Comparison of ENCODE assay signal across 18 mouse cellular contexts in genomic region chr8:64962836-64963235, GRCm38 (mm10). TPM values are rescaled to one million over a fixed set of nuclear protein-coding genes. Genes with fewer than 3 reads are reported as not detected.
A peak's percentile ranks its signal among the peaks of the same experiment; 100 is the strongest.
DNase-seq lines count a peak whose midpoint lies in the region; ATAC-seq and TF ChIP-seq lines count a peak whose summit lies in the region.
"Had no signal": no experiment of that assay in that cellular context is flagged by ENCODE, and none has a peak within 500 bp of the region (broad histone marks: within the 10 kb centered on the region; RNA-seq: fewer than 3 reads in every experiment).

No protein-coding gene starts in this region.

- H3K4me3 ChIP-seq in embryonic facial prominence, embryonic 11.5 days (ENCODE audit: low read depth, low read length), result no peak overlapping the region
- H3K4me3 ChIP-seq in embryonic facial prominence, embryonic 10.5 days, result no peak overlapping the region
- no peak overlapping the region for H3K4me3 ChIP-seq in left cerebral cortex, adult 2 months
- H3K4me3 ChIP-seq: limb, embryonic 15.5 days; neural tube, embryonic 15.5 days had no signal

- no peak overlapping the region for H3K4me2 ChIP-seq in embryonic facial prominence, embryonic 11.5 days (ENCODE audit: low read depth, low read length)
- H3K4me2 ChIP-seq: limb, embryonic 15.5 days; neural tube, embryonic 15.5 days had no signal

- H3K4me1 ChIP-seq in embryonic facial prominence, embryonic 11.5 days (ENCODE audit: control insufficient read depth, insufficient read depth, low read length), result no peaks in the 10 kb centered on the region
- H3K4me1 ChIP-seq in embryonic facial prominence, embryonic 10.5 days, result no peaks in the 10 kb centered on the region
- H3K4me1 ChIP-seq: limb, embryonic 15.5 days; neural tube, embryonic 15.5 days had no signal

- no peaks in the 10 kb centered on the region for H3K36me3 ChIP-seq in embryonic facial prominence, embryonic 11.5 days (replicated peaks; ENCODE audit: control insufficient read depth, insufficient read depth, low read depth, low read length)
- H3K36me3 ChIP-seq in embryonic facial prominence, embryonic 10.5 days (replicated peaks), result peaks cover 14% of the 10 kb centered on the region

- no peaks in the 10 kb centered on the region for H3K9me3 ChIP-seq in embryonic facial prominence, embryonic 11.5 days (replicated peaks; ENCODE audit: control insufficient read depth, low read length)
- no peaks in the 10 kb centered on the region for H3K9me3 ChIP-seq in embryonic facial prominence, embryonic 10.5 days
- H3K9me3 ChIP-seq: limb, embryonic 15.5 days; neural tube, embryonic 15.5 days had no signal

- H3K27me3 ChIP-seq in embryonic facial prominence, embryonic 11.5 days (ENCODE audit: control insufficient read depth, insufficient read depth, low read length), result no peaks in the 10 kb centered on the region
- H3K27me3 ChIP-seq in embryonic facial prominence, embryonic 10.5 days (replicated peaks; ENCODE audit: low read depth, poor library complexity, severe bottlenecking), result no peaks in the 10 kb centered on the region
- H3K27me3 ChIP-seq: limb, embryonic 15.5 days; neural tube, embryonic 15.5 days had no signal

- H3K27ac ChIP-seq in embryonic facial prominence, embryonic 11.5 days (replicated peaks; ENCODE audit: low read depth, low read length), result no peak overlapping the region
- no peak overlapping the region for H3K27ac ChIP-seq in embryonic facial prominence, embryonic 10.5 days (replicated peaks)
- no peak overlapping the region for H3K27ac ChIP-seq in left cerebral cortex, adult 2 months
- H3K27ac ChIP-seq: limb, embryonic 15.5 days; neural tube, embryonic 15.5 days had no signal

- no peak overlapping the region for H3K9ac ChIP-seq in embryonic facial prominence, embryonic 11.5 days (replicated peaks; ENCODE audit: low read length)
- H3K9ac ChIP-seq: limb, embryonic 15.5 days; neural tube, embryonic 15.5 days had no signal

- peak; percentile 49 for TF ChIP-seq CTCF in left cerebral cortex, adult 2 months (IDR thresholded peaks at IDR 0.05)

- ATAC-seq in embryonic facial prominence, embryonic 11.5 days (replicated peaks; ENCODE audit: insufficient number of reproducible peaks, low FRiP score, low TSS enrichment, low read depth), result no peak
- ATAC-seq in granulocyte monocyte progenitor cell, adult 5-6 weeks (replicated peaks; ENCODE audit: poor library complexity, severe bottlenecking), result peak; percentile 53

- intact Hi-C loops in left cerebral cortex, adult 2 months (cut with DNase I), result loop anchor here (5.0 kb wide), 2 partner anchors 144 to 1534 kb away; no protein-coding TSS in a partner anchor

- peak; percentile 10 for DNase-seq in embryonic facial prominence, embryonic 11.5 days (ENCODE audit: low spot score)
- no peak for DNase-seq in embryonic facial prominence, embryonic 10.5 days (ENCODE audit: low spot score)
- no peak for DNase-seq in left cerebral cortex, adult 2 months (ENCODE audit: extremely low spot score in 1 of 2, low spot score in 2 of 2)
- no peak for DNase-seq in left cerebral cortex, adult 9 months (ENCODE audit: low spot score in 2 of 2)
- peak; percentile 26 for DNase-seq in CD4-positive, CD25-positive, alpha-beta regulatory T cell, adult 2 months (ENCODE audit: low read depth, low spot score)
- no peak for DNase-seq in urinary bladder, adult 18-20 months (ENCODE audit: low spot score in 2 of 2)
- DNase-seq in c-Kit-positive CD71-positive TER-119-positive erythroid progenitor cells, embryonic 14.5 days (ENCODE audit: low spot score), result no peak
- DNase-seq: adrenal gland, adult 8-10 months; B cell, adult 2 months; heart, adult 18-20 months; heart, postnatal 4 days; layer of hippocampus, postnatal 36 days; lung, postnatal 36 days; thymus, adult 2 months had no signal

RNA-seq across cellular contexts. Expression of gene Tmem192, which starts 15.9 kb away (rescaled TPM):
- 17.6 and 21.4 TPM in 2 replicates for polyA plus RNA-seq in embryonic facial prominence, embryonic 11.5 days (2014; fragmentation: Nextera tagmentation; extraction: Ambion mirVana)
- polyA plus RNA-seq in embryonic facial prominence, embryonic 10.5 days (2016; fragmentation: Nextera tagmentation; extraction: Ambion mirVana), result 17.6 and 18.2 TPM in 2 replicates
- total RNA-seq in left cerebral cortex, adult 2 months (2021), result 10 to 100 TPM; 24.0 to 24.1 TPM
- 38.9 and 46.6 TPM in 2 replicates for total RNA-seq in granulocyte monocyte progenitor cell, adult 5-6 weeks (2014; fragmentation: Nextera tagmentation)
- total RNA-seq in granulocyte monocyte progenitor cell, adult 5-6 weeks (2017), result 17.7 and 26.1 TPM in 2 replicates

RNA-seq across cellular contexts. Expression of gene Trim75, which starts 24.8 kb away (rescaled TPM):
- polyA plus RNA-seq in embryonic facial prominence, embryonic 11.5 days (2014; fragmentation: Nextera tagmentation; extraction: Ambion mirVana), result not detected in 2 replicates
- not detected in 2 replicates for polyA plus RNA-seq in embryonic facial prominence, embryonic 10.5 days (2016; fragmentation: Nextera tagmentation; extraction: Ambion mirVana)
- total RNA-seq in left cerebral cortex, adult 2 months (2021), result not detected
- total RNA-seq in granulocyte monocyte progenitor cell, adult 5-6 weeks (2014; fragmentation: Nextera tagmentation), result not detected in 2 replicates
- total RNA-seq in granulocyte monocyte progenitor cell, adult 5-6 weeks (2017), result not detected in 2 replicates
- total RNA-seq: adrenal gland, adult 8-10 months; heart, adult 18-20 months; heart, postnatal 4 days; layer of hippocampus, postnatal 36 days had no signal
- polyA plus RNA-seq: kidney, embryonic 16.5 days; thymus, adult 2 months had no signal

RNA-seq across cellular contexts. Expression of gene Trim61, which starts 55.5 kb away (rescaled TPM):
- not detected in 2 replicates for polyA plus RNA-seq in embryonic facial prominence, embryonic 11.5 days (2014; fragmentation: Nextera tagmentation; extraction: Ambion mirVana)
- polyA plus RNA-seq in embryonic facial prominence, embryonic 10.5 days (2016; fragmentation: Nextera tagmentation; extraction: Ambion mirVana), result 0.28 TPM in 1 of 2 replicates, not detected in the other
- total RNA-seq in left cerebral cortex, adult 2 months (2021), result not detected
- not detected in 2 replicates for total RNA-seq in granulocyte monocyte progenitor cell, adult 5-6 weeks (2014; fragmentation: Nextera tagmentation)
- total RNA-seq in granulocyte monocyte progenitor cell, adult 5-6 weeks (2017), result not detected in 2 replicates
- total RNA-seq: adrenal gland, adult 8-10 months; heart, adult 18-20 months; heart, postnatal 4 days; layer of hippocampus, postnatal 36 days had no signal
- polyA plus RNA-seq: thymus, adult 2 months had no signal

RNA-seq across cellular contexts. Expression of gene Trim60, which starts 55.5 kb away (rescaled TPM):
- polyA plus RNA-seq in embryonic facial prominence, embryonic 11.5 days (2014; fragmentation: Nextera tagmentation; extraction: Ambion mirVana), result not detected in 2 replicates
- polyA plus RNA-seq in embryonic facial prominence, embryonic 10.5 days (2016; fragmentation: Nextera tagmentation; extraction: Ambion mirVana), result 0.08 TPM in 1 of 2 replicates, not detected in the other
- total RNA-seq in left cerebral cortex, adult 2 months (2021), result not detected
- total RNA-seq in granulocyte monocyte progenitor cell, adult 5-6 weeks (2014; fragmentation: Nextera tagmentation), result not detected in 2 replicates
- total RNA-seq in granulocyte monocyte progenitor cell, adult 5-6 weeks (2017), result not detected in 2 replicates
- total RNA-seq: adrenal gland, adult 8-10 months; heart, adult 18-20 months; heart, postnatal 4 days; layer of hippocampus, postnatal 36 days had no signal
- polyA plus RNA-seq: neural tube, embryonic 15.5 days; thymus, adult 2 months had no signal

Comparison
In these comparisons a context has a peak if more than half of its experiments do, and no peak if none do; other contexts are left out.
1. DNase-seq: peak in embryonic facial prominence, embryonic 11.5 days (single experiment) and CD4-positive, CD25-positive, alpha-beta regulatory T cell, adult 2 months (single experiment); none in embryonic facial prominence, embryonic 10.5 days (single experiment), left cerebral cortex, adult 2 months (0 of 2), left cerebral cortex, adult 9 months (0 of 2), urinary bladder, adult 18-20 months (0 of 2) and c-Kit-positive CD71-positive TER-119-positive erythroid progenitor cells, embryonic 14.5 days (single experiment).